Mouse (Mus musculus) liver, adult 2 months (tissue): ENCODE data around the gene Aqp7.

Experiments used
- CTCF ChIP-seq: fragments of 200-500 bp; IDR thresholded peaks from 2 replicates; pipeline ENCODE4 v1.5.1; 2011; ENCODE audit warnings: low read depth, low read length, control low read depth
- POLR2A ChIP-seq: fragments of 200-500 bp; IDR thresholded peaks from 2 replicates; pipeline ENCODE4 v1.6.1; 2011; ENCODE audit warnings: low read length, control low read depth; ENCODE audit not compliant: insufficient read depth; ENCODE audit errors: extremely low read depth

- TF ChIP-seq CTCF (no peak), POLR2A (no peak)
These were observed 45.0 kb upstream of the Aqp7 start for GRCm38 (mm10) chr4:41092958-41093357.
